Mouse (Mus musculus): ENCODE measurements around the gene Cacna2d3. TPM values are rescaled to one million over a fixed set of nuclear protein-coding genes. Genes with fewer than 3 reads are reported as not detected.

Cacna2d3 gene
- total RNA-seq, 2 experiments from 2014 or later = 112 to 115 TPM

DNA sequence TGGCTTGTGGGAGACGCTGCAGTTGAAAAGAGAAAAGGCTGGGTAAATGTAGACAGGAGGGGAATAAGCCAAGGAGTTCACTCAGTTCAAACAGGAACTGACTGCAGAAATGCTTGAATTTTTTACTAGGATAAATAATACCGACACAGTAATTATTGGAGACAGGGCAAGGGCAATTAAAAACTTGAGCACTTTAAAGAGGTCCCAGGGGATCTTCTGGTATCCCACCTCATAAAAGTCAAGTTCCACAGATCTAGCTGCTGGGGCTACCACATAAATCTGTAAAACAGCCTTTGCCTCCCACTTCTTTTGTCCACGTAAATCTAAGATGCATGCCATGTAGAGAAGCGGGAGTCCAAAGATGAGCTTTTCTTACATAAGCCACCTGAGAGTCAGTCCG, 109.2 kb downstream of the Cacna2d3 start:
- intact Hi-C loops (cut with DNase I) = no loop called here
- Histone ChIP-seq H3K27ac (no peak overlapping the region), H3K4me3 (no peak overlapping the region)
- no peak for TF ChIP-seq CTCF (IDR thresholded peaks at IDR 0.05)
- no peak for DNase-seq (ENCODE audit: extremely low spot score in 1 of 2, low spot score in 2 of 2)

DNA sequence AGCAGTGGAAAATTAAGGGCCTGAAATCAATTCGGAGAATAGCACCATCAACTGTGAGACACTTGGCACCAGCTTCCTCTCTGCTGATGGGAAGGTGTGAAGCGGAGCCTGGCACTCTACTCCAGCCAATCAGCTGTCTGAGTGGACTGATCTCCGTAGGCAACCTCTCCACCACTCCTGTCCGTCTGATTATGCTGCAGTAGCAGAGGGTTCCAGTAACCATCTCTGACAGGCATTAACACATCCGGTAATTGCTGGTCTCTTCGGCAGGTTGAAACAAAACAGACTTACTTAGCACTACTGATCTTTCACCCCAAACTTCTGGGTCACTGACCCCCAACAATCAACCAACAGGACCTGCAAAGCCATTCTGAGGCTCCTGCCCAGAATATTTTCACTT, 112.9 kb downstream of the Cacna2d3 start:
- no peak for TF ChIP-seq CTCF (IDR thresholded peaks at IDR 0.05)
- DNase-seq (ENCODE audit: extremely low spot score in 1 of 2, low spot score in 2 of 2) = no peak
- intact Hi-C loops (cut with DNase I) = no loop called here
- no peak overlapping the region for H3K27ac ChIP-seq
- no peak overlapping the region for H3K4me3 ChIP-seq

GRCm38 (mm10) chr14:29599428-29599827, 122.2 kb downstream of the Cacna2d3 start:
- no peak for DNase-seq (ENCODE audit: extremely low spot score in 1 of 2, low spot score in 2 of 2)
- intact Hi-C loops (cut with DNase I) = no loop called here
- no peak overlapping the region for H3K4me3 ChIP-seq
- no peak for TF ChIP-seq CTCF (IDR thresholded peaks at IDR 0.05)
- no peak overlapping the region for H3K27ac ChIP-seq

GRCm38 (mm10) chr14:29592896-29593295, 128.8 kb downstream of the Cacna2d3 start:
- no peak for DNase-seq (ENCODE audit: extremely low spot score in 1 of 2, low spot score in 2 of 2)
- no peak overlapping the region for H3K27ac ChIP-seq
- H3K4me3 ChIP-seq = no peak overlapping the region
- no peak for TF ChIP-seq CTCF (IDR thresholded peaks at IDR 0.05)
- intact Hi-C loops (cut with DNase I) = no loop called here

- Histone ChIP-seq H3K27ac (no peak overlapping the region), H3K4me3 (no peak overlapping the region)
- no peak for DNase-seq (ENCODE audit: extremely low spot score in 1 of 2, low spot score in 2 of 2)
- TF ChIP-seq CTCF (IDR thresholded peaks at IDR 0.05) = no peak
- intact Hi-C loops (cut with DNase I) = no loop called here
These were observed 132.0 kb downstream of the Cacna2d3 start for GRCm38 (mm10) chr14:29589628-29590027.

GRCm38 (mm10) chr14:29581961-29582360, 139.7 kb downstream of the Cacna2d3 start:
- intact Hi-C loops (cut with DNase I) = no loop called here
- no peak for TF ChIP-seq CTCF (IDR thresholded peaks at IDR 0.05)
- H3K27ac ChIP-seq = no peak overlapping the region
- no peak for DNase-seq (ENCODE audit: extremely low spot score in 1 of 2, low spot score in 2 of 2)
- H3K4me3 ChIP-seq = no peak overlapping the region

GRCm38 (mm10) chr14:29577786-29578185, 143.9 kb downstream of the Cacna2d3 start:
- no peak for DNase-seq (ENCODE audit: extremely low spot score in 1 of 2, low spot score in 2 of 2)
- TF ChIP-seq CTCF (IDR thresholded peaks at IDR 0.05) = no peak

DNA sequence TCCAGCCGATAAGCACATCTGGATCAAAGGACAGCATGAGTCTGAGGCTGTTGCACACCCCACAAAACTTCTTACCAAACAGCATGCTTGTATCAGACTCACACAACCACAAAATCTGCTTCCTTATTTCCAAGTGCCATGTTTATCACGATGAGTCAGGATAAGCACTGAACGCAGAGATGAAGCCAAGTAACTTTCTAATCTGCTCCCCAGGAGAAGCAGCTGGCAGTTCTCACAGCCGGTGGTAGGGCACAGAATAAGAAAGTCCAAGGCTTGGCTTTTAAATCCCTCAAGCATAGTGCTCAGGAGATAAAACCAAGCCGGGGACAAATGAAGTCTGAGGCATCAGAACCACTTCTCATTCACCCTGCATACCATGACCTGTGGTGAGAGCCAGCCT, 146.1 kb downstream of the Cacna2d3 start:
- no peak for TF ChIP-seq CTCF (IDR thresholded peaks at IDR 0.05)
- DNase-seq (ENCODE audit: extremely low spot score in 1 of 2, low spot score in 2 of 2) = no peak

More at GRCm38 (mm10) chr14:29577786-29578185, 143.9 kb downstream of the Cacna2d3 start:
- Histone ChIP-seq H3K27ac (no peak overlapping the region), H3K4me3 (no peak overlapping the region)
- intact Hi-C loops (cut with DNase I) = no loop called here

GRCm38 (mm10) chr14:29562704-29563103, 159.0 kb downstream of the Cacna2d3 start:
- no peak for DNase-seq (ENCODE audit: extremely low spot score in 1 of 2, low spot score in 2 of 2)
- intact Hi-C loops (cut with DNase I) = no loop called here
- no peak overlapping the region for H3K4me3 ChIP-seq
- no peak for TF ChIP-seq CTCF (IDR thresholded peaks at IDR 0.05)
- no peak overlapping the region for H3K27ac ChIP-seq

More for the DNA sequence above, 146.1 kb downstream of the Cacna2d3 start:
- intact Hi-C loops (cut with DNase I) = no loop called here
- Histone ChIP-seq H3K27ac (no peak overlapping the region), H3K4me3 (no peak overlapping the region)

DNA sequence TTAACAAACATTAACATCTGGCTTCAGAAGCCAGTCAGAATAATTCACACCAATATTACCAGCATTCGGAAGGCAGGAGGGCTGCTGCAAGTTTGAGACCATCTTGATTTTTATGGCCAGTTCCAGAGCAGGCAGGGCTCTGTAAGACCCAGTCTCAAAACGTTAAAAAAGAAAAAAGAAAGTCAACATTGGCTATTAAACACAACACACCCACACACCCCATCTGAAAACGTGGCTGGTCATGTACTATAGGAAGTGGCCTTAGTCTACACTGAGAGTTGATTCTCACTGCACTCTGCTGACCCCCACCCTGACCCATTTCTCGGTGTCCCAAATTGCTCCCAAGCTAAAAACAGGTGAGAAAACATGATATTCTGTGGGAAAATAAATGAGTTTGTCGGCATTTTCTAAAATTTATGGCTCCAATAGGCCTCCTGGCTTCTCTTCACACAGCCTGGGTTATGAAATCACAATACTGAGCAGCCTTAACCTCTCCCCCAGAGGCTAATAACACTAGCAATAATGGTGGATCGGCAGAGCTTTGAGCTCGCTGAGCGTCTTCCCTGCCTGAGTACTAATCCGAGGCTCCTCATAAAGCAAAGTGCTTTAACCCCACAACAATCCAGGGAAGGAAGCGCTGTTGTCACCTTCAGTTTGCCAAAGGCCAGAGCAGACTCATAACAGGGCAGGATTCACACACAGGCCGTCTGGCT, 160.4 kb downstream of the Cacna2d3 start:
- H3K27ac ChIP-seq = no peak overlapping the region
- TF ChIP-seq CTCF (IDR thresholded peaks at IDR 0.05) = no peak
- H3K4me3 ChIP-seq = no peak overlapping the region
- intact Hi-C loops (cut with DNase I) = no loop called here
- DNase-seq (ENCODE audit: extremely low spot score in 1 of 2, low spot score in 2 of 2) = no peak

- no peak for DNase-seq (ENCODE audit: extremely low spot score in 1 of 2, low spot score in 2 of 2)
- no peak for TF ChIP-seq CTCF (IDR thresholded peaks at IDR 0.05)
- intact Hi-C loops (cut with DNase I) = no loop called here
- Histone ChIP-seq H3K4me3 (no peak overlapping the region), H3K27ac (no peak overlapping the region)
These were observed 163.2 kb downstream of the Cacna2d3 start for GRCm38 (mm10) chr14:29558440-29558839.

DNA sequence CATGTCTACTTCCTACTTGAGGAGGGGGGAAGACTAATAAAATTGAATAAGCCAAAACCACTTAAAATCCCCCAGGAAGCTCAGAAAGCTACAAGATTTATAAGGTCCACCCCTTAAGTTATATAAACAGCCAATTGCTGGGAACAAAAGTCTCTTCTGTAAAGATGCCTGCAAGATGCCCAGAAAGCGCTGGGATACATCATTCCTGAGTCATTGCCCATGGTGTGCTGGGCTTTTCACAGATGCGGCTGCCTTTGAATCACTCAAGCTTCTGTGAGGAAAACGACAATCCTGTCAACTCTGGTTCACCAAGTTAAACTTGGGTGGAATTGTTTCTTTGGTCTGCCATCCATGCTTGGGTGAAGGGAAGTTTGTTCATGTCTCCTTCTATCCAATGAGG, 165.5 kb downstream of the Cacna2d3 start:
- no peak overlapping the region for H3K27ac ChIP-seq
- no peak for DNase-seq (ENCODE audit: extremely low spot score in 1 of 2, low spot score in 2 of 2)
- intact Hi-C loops (cut with DNase I) = no loop called here
- no peak for TF ChIP-seq CTCF (IDR thresholded peaks at IDR 0.05)
- H3K4me3 ChIP-seq = no peak overlapping the region

- no peak for DNase-seq (ENCODE audit: extremely low spot score in 1 of 2, low spot score in 2 of 2)
- TF ChIP-seq CTCF (IDR thresholded peaks at IDR 0.05) = no peak
- no peak overlapping the region for H3K27ac ChIP-seq
- no peak overlapping the region for H3K4me3 ChIP-seq
- intact Hi-C loops (cut with DNase I) = no loop called here
These were observed 169.2 kb downstream of the Cacna2d3 start for GRCm38 (mm10) chr14:29552471-29552870.
